Mouse (Mus musculus): ENCODE results near the gene Mab21l1. TPM values are rescaled to one million over a fixed set of nuclear protein-coding genes. Genes with fewer than 3 reads are reported as not detected.
A peak's percentile ranks its signal among the peaks of the same experiment; 100 is the strongest.

Gene Mab21l1
- polyA plus RNA-seq (2015; fragmentation: Nextera tagmentation; extraction: Ambion mirVana) = 2.9 and 3.7 TPM in 2 replicates

DNA sequence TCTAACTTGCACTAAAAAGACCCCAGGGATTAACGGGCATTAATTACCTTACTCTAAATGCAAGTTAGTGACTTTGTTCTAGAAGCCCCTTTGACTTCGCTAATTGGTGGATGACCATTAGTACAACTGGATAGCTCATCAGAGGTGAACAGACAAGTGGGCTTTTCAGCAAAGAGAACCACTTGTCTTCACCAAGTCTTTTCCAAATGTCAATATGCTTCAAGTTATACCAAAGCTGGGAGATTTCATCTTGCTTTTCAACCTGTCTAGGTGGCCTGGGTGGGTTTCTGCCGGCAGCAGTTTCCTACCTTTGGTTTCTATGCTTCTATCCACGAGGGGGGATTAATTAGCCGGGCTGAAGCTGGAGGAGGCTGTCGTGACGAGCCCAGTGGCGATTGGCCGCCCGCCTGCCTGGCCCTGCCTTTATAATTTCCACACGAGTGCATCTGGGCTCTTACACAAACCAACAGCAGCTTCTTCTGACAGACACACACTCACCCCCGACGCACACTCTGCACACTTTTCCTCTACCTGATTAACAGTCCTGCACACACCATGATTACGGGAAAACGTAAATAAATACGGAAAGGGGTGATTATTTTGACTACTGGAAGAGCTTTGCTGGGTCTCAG is at the start of gene Mab21l1:
TSS of gene Mab21l1 (plus strand) at position 455 of the 632 bp plus-strand sequence.
- Histone ChIP-seq H3K9ac (ENCODE audit: low read length) (0 out of 2 replicates have a peak within 1 kb of the TSS, but pooled peaks have one; percentile 1), H3K27ac (replicated peaks) (0 out of 2 replicates have a peak within 1 kb of the TSS, but pooled peaks have one; percentile 40), H3K4me3 (ENCODE audit: low read depth, low read length) (peak within 1 kb of the TSS; percentile 26), H3K4me1 (replicated peaks; ENCODE audit: control insufficient read depth, insufficient read depth) (no peaks in the 10 kb centered on the region), H3K27me3 (ENCODE audit: control insufficient read depth, insufficient read depth, low read length) (peaks cover 4% of the 10 kb centered on the region; the same call in 1 of the 2 replicates), H3K4me2 (replicated peaks; ENCODE audit: low read depth) (peak within 1 kb of the TSS; percentile 34), H3K9me3 (ENCODE audit: control insufficient read depth, low read length) (no peaks in the 10 kb centered on the region), H3K36me3 (ENCODE audit: control insufficient read depth, insufficient read depth, low read length) (no peaks in the 10 kb centered on the region)
- peak; percentile 27 for DNase-seq (ENCODE audit: low spot score)
- 42% methylated on average over 16 of the region's 16 CpGs for WGBS
- TF ChIP-seq EP300 (optimal IDR thresholded peaks at IDR 0.05) (no peak), CTCF (IDR thresholded peaks at IDR 0.05; ENCODE audit: low read depth) (no peak)
- ATAC-seq (ENCODE audit: low FRiP score, low TSS enrichment) = no peak

DNA sequence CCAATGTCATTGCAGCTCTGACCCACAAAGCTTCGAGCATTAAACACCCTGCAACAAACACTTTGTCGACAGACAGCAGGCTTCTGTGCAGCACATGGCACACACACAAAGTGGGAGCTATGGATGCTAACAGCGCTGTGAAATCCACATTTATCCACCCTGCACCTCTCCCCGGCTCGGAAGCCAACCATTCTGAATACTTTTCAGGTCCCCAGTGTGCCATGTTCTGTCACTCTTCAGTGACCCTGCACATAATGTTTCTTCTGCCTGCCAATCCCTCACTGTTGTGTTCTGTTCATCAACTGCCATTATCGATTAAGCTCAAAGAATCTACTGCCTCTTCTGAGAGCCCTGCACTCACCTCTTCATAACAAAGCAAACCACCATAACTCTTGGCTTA is 48.6 kb upstream of the Mab21l1 start:
- Histone ChIP-seq H3K9me3 (ENCODE audit: control insufficient read depth, low read length) (no peaks in the 10 kb centered on the region), H3K27me3 (ENCODE audit: control insufficient read depth, insufficient read depth, low read length) (no peaks in the 10 kb centered on the region), H3K36me3 (ENCODE audit: control insufficient read depth, insufficient read depth, low read length) (no peaks in the 10 kb centered on the region), H3K27ac (replicated peaks) (no peak overlapping the region), H3K4me2 (replicated peaks; ENCODE audit: low read depth) (no peak overlapping the region), H3K4me1 (replicated peaks; ENCODE audit: control insufficient read depth, insufficient read depth) (no peaks in the 10 kb centered on the region), H3K4me3 (ENCODE audit: low read depth, low read length) (no peak overlapping the region), H3K9ac (ENCODE audit: low read length) (no peak overlapping the region)
- DNase-seq (ENCODE audit: low spot score) (no peak), ATAC-seq (ENCODE audit: low FRiP score, low TSS enrichment) (no peak)
- no peak for TF ChIP-seq CTCF (IDR thresholded peaks at IDR 0.05; ENCODE audit: low read depth)
- no peak for TF ChIP-seq EP300 (optimal IDR thresholded peaks at IDR 0.05)
- WGBS = 83% methylated on average over 6 of the region's 6 CpGs

DNA sequence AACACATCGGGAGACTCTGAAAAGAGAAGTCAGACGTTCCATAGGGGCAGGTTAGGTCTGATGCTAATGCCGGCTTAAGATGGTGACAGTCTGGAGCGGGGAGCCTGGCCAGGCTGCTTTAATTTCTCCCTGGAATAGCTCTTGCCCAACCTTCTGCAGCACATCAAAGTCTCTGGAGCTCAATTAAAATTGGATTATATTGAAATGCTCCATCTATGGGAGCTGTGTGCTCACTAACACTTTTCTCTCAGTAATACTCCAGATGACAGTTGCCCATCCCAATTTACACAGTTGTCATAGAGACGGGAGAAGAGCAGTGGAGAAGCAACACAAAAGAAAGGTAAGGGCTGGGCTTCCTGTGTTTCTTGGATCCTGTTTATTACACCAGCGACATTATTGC is 40.9 kb upstream of the Mab21l1 start:
- no peaks in the 10 kb centered on the region for H3K4me1 ChIP-seq (replicated peaks; ENCODE audit: control insufficient read depth, insufficient read depth)
- H3K9me3 ChIP-seq (ENCODE audit: control insufficient read depth, low read length) = no peaks in the 10 kb centered on the region
- WGBS = 69% methylated on average over 6 of the region's 6 CpGs
- no peak overlapping the region for H3K4me2 ChIP-seq (replicated peaks; ENCODE audit: low read depth)
- H3K27me3 ChIP-seq (ENCODE audit: control insufficient read depth, insufficient read depth, low read length) = no peaks in the 10 kb centered on the region
- ATAC-seq (ENCODE audit: low FRiP score, low TSS enrichment) (no peak), DNase-seq (ENCODE audit: low spot score) (no peak)
- H3K9ac ChIP-seq (ENCODE audit: low read length) = no peak overlapping the region
- H3K4me3 ChIP-seq (ENCODE audit: low read depth, low read length) = no peak overlapping the region
- no peak for TF ChIP-seq CTCF (IDR thresholded peaks at IDR 0.05; ENCODE audit: low read depth)
- no peak for TF ChIP-seq EP300 (optimal IDR thresholded peaks at IDR 0.05)
- H3K36me3 ChIP-seq (ENCODE audit: control insufficient read depth, insufficient read depth, low read length) = no peaks in the 10 kb centered on the region
- no peak overlapping the region for H3K27ac ChIP-seq (replicated peaks)

DNA sequence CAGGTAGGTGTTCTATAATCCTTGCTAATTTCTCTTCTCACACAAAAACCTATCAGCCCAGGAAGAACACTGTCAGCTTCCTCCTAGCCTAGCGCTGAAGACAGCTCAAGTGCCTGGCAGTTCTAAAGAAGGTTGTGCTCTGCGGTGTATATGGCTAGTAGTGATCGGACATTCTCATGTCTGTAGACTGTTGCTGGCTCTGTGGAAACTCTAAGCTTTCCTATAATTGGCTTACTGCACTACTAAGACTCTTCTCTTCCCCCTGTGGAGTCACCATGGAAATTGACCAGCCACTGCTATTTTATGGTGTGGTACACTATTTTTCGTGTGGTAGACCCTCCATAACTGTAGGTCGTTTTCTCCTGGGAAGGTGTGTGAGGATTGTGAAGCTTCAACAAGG is 40.1 kb upstream of the Mab21l1 start:
- H3K9ac ChIP-seq (ENCODE audit: low read length) = no peak overlapping the region
- ATAC-seq (ENCODE audit: low FRiP score, low TSS enrichment) (no peak), DNase-seq (ENCODE audit: low spot score) (no peak)
- no peaks in the 10 kb centered on the region for H3K4me1 ChIP-seq (replicated peaks; ENCODE audit: control insufficient read depth, insufficient read depth)
- no peaks in the 10 kb centered on the region for H3K36me3 ChIP-seq (ENCODE audit: control insufficient read depth, insufficient read depth, low read length)
- H3K27ac ChIP-seq (replicated peaks) = no peak overlapping the region
- WGBS = 84% methylated on average over 5 of the region's 5 CpGs
- no peak overlapping the region for H3K4me3 ChIP-seq (ENCODE audit: low read depth, low read length)
- H3K4me2 ChIP-seq (replicated peaks; ENCODE audit: low read depth) = no peak overlapping the region
- TF ChIP-seq EP300 (optimal IDR thresholded peaks at IDR 0.05) (no peak), CTCF (IDR thresholded peaks at IDR 0.05; ENCODE audit: low read depth) (no peak)
- H3K9me3 ChIP-seq (ENCODE audit: control insufficient read depth, low read length) = no peaks in the 10 kb centered on the region
- H3K27me3 ChIP-seq (ENCODE audit: control insufficient read depth, insufficient read depth, low read length) = no peaks in the 10 kb centered on the region

DNA sequence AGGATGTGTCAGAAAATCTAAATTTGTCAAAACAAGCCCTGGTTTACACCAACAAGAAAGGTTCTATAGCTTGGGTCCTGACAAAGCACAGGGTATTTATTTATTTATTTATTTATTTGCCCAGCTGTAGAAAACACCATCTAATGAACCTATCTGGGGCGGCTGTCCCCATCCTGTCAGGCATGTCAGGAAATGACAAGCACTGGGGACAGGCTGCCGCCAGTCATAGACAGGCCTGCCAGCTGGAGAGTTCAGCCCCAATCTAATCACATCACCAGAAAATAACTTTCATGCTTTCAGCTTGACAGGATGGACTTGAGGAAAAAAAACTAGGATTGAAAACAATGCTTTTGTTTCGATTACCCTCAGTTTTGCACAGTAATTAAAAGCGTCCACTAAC is 39.7 kb upstream of the Mab21l1 start:
- DNase-seq (ENCODE audit: low spot score) = no peak
- Histone ChIP-seq H3K27me3 (ENCODE audit: control insufficient read depth, insufficient read depth, low read length) (no peaks in the 10 kb centered on the region), H3K9ac (ENCODE audit: low read length) (no peak overlapping the region), H3K27ac (replicated peaks) (no peak overlapping the region), H3K4me1 (replicated peaks; ENCODE audit: control insufficient read depth, insufficient read depth) (no peaks in the 10 kb centered on the region), H3K4me2 (replicated peaks; ENCODE audit: low read depth) (no peak overlapping the region), H3K9me3 (ENCODE audit: control insufficient read depth, low read length) (no peaks in the 10 kb centered on the region), H3K36me3 (ENCODE audit: control insufficient read depth, insufficient read depth, low read length) (no peaks in the 10 kb centered on the region), H3K4me3 (ENCODE audit: low read depth, low read length) (no peak overlapping the region)
- ATAC-seq (ENCODE audit: low FRiP score, low TSS enrichment) = no peak
- TF ChIP-seq EP300 (optimal IDR thresholded peaks at IDR 0.05) (no peak), CTCF (IDR thresholded peaks at IDR 0.05; ENCODE audit: low read depth) (no peak)
- 83% methylated on average over 4 of the region's 4 CpGs for WGBS

DNA sequence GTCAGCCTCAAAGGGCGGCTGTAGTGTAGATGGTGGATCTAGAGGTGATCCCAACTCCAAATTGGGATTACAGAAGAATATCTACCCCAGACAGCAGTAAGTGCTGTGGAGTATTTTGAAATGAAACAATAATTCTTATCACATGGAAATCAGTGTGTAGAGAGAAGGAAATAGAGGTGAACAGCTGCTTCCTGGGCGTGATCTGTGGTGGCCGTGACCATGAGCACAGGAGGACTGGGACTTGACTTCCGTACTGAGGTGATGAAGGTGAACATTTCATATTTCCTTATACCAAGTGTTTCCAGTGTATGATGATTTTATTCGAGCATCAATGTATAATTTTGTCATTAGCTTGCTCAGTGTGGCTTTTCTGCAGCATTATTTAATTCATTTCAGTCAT is 38.4 kb upstream of the Mab21l1 start:
- Histone ChIP-seq H3K27me3 (ENCODE audit: control insufficient read depth, insufficient read depth, low read length) (no peaks in the 10 kb centered on the region), H3K4me1 (replicated peaks; ENCODE audit: control insufficient read depth, insufficient read depth) (no peaks in the 10 kb centered on the region), H3K9me3 (ENCODE audit: control insufficient read depth, low read length) (no peaks in the 10 kb centered on the region), H3K36me3 (ENCODE audit: control insufficient read depth, insufficient read depth, low read length) (no peaks in the 10 kb centered on the region), H3K4me2 (replicated peaks; ENCODE audit: low read depth) (no peak overlapping the region), H3K9ac (ENCODE audit: low read length) (no peak overlapping the region), H3K27ac (replicated peaks) (no peak overlapping the region), H3K4me3 (ENCODE audit: low read depth, low read length) (no peak overlapping the region)
- DNase-seq (ENCODE audit: low spot score) = no peak
- 73% methylated on average over 5 of the region's 5 CpGs for WGBS
- no peak for TF ChIP-seq EP300 (optimal IDR thresholded peaks at IDR 0.05)
- no peak for TF ChIP-seq CTCF (IDR thresholded peaks at IDR 0.05; ENCODE audit: low read depth)
- no peak for ATAC-seq (ENCODE audit: low FRiP score, low TSS enrichment)
